Mouse (Mus musculus): ENCODE measurements around the gene U2af2. TPM values are rescaled to one million over a fixed set of nuclear protein-coding genes. Genes with fewer than 3 reads are reported as not detected.
"Not testable (repeated sequence)": the region's sequence is repeated elsewhere in the genome, so short reads cannot be mapped to it uniquely, and the experiment has no call there.

Gene U2af2
- 10 to 100 TPM; 67.1 to 68.1 TPM for total RNA-seq (2021)
- long read RNA-seq, experiment 1, transcript U2af2-201 (12 exons, 2,183 nt) = major isoform, 11 of 24 reads
- long read RNA-seq, experiment 1, partial matches to known transcripts = 4 of 24 reads
- long read RNA-seq, experiment 1, other reads (novel, unspliced or antisense) = 5 of 24 reads
- long read RNA-seq, experiment 2, transcript U2af2-201 (12 exons, 2,183 nt) = major isoform, 11 of 21 reads
- long read RNA-seq, experiment 2, partial matches to known transcripts = 3 of 21 reads
- long read RNA-seq, experiment 2, other reads (novel, unspliced or antisense) = 5 of 21 reads

GRCm38 (mm10) chr7:5061774-5062359 lies at the start of gene U2af2:
Gene U2af2 (plus strand): TSS chr7:5062143.
- peak; percentile 94 to 95 for DNase-seq

GRCm38 (mm10) chr7:5012681-5013513 lies 49.0 kb upstream of the U2af2 start:
- no peak for DNase-seq

- DNase-seq = peak; percentile 96 to 100
Observed at GRCm38 (mm10) chr7:5014251-5015117, 47.5 kb upstream of the U2af2 start, which contains the start of the genes Zfp524 and Fiz1. Gene Zfp524 (plus strand): TSS chr7:5014415. Gene Fiz1 (minus strand): TSS chr7:5014697.

GRCm38 (mm10) chr7:5015118-5016001 lies 46.6 kb upstream of the U2af2 start, which contains the start of gene Gm44973:
Gene Gm44973 (plus strand): TSS chr7:5015496.
- peak; percentile 94 to 95 for DNase-seq

- no peak for DNase-seq
Observed at GRCm38 (mm10) chr7:5016057-5016456, 45.9 kb upstream of the U2af2 start.

- DNase-seq = no peak
Observed at GRCm38 (mm10) chr7:5016920-5017319, 45.0 kb upstream of the U2af2 start.

GRCm38 (mm10) chr7:5017352-5017751 lies 44.6 kb upstream of the U2af2 start:
- DNase-seq = no peak

GRCm38 (mm10) chr7:5017931-5018330 lies 44.0 kb upstream of the U2af2 start:
- DNase-seq = no peak

DNA sequence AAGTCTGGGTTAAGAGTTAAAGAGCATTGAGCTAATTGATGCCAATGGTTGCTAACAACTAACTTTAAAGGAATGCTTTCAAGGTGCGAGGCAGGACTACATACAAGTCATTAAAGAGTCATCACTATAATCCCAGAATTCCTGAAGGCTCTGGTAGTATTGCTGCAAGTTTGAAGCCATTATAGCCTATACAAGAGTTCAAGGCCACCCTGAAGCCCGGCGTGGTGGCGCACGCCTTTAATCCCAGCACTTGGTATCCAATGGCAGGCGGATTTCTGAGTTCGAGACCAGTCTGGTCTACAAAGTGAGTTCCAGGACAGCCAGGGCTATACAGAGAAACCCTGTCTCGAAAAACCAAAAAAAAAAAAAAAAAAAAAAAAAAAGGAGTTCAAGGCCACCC lies 42.4 kb upstream of the U2af2 start:
- not testable (repeated sequence) for DNase-seq

GRCm38 (mm10) chr7:5020000-5020681 lies 41.8 kb upstream of the U2af2 start, which contains the start of the genes Zfp865 and Ccdc106:
Gene Zfp865 (plus strand): TSS chr7:5020376.
Gene Ccdc106 (plus strand): TSS chr7:5020553.
- peak; percentile 98 to 100 for DNase-seq

GRCm38 (mm10) chr7:5020685-5021084 lies 41.3 kb upstream of the U2af2 start:
- DNase-seq = no peak

DNA sequence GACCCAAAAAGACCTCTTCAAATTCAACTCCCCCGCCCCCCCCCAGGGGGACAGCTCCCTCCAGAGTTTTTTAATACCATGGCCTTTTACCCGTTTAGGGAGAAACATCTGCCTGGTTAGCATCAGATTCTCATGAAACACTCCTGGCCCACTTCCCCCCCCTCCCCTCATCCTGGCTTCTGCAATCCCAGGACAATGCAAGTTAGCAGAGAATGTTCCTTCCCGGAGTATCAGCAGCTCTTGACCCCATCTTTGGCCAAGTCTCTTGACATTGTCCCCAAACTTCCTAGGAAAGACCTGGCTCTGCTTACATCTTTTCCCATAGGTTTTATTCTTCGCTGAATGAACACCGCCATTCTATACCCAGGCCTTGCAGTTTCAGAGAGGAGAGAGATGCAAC lies 40.7 kb upstream of the U2af2 start:
- no peak for DNase-seq

- DNase-seq = no peak
Observed at GRCm38 (mm10) chr7:5029543-5029942, 32.4 kb upstream of the U2af2 start.

DNA sequence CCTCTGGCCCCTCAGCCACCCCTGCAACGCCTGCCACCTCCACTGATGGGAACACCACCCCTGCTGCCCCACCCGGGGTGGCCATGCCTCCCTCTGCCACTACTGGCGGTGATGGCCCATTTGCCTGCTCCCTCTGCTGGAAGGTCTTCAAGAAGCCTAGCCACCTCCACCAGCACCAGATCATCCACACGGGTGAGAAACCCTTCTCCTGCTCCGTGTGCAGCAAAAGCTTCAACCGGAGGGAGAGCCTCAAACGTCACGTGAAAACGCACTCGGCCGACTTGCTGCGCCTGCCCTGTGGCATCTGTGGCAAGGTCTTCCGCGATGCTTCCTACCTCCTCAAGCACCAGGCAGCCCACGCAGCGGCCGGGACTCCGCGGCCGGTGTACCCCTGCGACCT lies 32.0 kb upstream of the U2af2 start:
- no peak for DNase-seq

DNA sequence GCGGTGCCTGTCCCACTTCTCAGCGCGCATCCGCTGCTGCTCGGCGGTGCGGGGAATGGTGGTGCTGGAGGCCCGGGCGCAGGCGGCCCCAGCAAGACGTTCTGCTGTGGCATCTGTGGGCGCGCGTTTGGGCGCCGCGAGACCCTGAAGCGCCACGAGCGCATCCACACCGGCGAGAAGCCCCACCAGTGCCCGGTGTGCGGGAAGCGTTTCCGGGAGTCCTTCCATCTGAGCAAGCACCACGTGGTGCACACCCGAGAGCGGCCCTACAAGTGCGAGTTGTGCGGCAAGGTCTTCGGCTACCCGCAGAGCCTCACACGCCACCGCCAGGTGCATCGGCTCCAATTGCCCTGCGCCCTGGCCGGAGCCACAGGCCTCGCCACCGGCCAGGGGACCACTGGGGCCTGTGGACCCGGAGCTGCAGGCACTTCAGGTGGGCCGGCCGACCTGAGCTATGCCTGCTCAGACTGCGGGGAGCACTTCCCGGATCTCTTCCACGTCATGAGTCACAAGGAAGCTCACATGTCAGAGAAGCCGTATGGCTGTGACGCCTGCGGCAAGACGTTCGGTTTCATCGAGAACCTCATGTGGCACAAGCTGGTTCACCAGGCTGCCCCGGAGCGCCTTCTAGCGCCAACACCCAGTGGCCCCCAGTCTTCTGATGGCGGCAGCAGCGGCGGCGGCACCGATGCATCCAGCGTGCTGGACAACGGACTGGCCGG lies 31.2 kb upstream of the U2af2 start:
- DNase-seq = no peak

DNA sequence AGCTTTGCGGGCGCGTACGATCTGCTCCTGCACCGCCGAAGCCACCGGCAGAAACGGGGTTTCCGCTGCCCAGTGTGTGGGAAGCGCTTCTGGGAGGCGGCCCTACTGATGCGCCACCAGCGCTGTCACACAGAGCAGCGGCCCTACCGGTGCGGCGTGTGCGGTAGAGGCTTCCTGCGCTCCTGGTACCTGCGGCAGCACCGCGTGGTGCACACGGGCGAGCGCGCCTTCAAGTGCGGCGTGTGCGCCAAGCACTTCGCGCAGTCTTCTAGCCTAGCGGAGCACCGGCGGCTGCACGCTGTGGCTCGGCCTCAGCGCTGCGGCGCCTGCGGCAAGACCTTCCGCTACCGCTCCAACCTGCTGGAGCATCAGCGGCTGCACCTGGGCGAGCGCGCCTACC lies 30.4 kb upstream of the U2af2 start:
- no peak for DNase-seq

DNA sequence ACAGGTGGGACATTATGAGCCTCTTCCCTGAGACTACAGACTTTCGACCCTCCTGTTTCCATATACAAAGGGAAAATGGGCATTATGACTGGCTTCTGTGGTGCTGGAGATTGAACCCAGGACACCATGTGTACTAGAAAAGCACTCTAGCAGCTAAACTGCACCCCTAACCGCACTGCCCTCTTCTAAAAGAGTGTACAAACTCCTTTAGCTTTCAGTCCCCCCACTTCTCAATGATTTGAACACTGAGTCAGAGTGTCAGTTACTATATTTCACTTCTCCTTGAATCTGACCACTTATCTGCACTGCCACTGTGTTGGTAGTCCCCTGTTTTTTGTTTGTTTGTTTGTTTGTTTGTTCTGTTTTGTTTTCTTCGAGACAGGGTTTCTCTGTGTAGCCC lies 28.1 kb upstream of the U2af2 start, which contains the start of gene 4632433K11Rik:
TSS of gene 4632433K11Rik (plus strand) at position 301 of the 400 bp plus-strand sequence.
- no peak for DNase-seq

GRCm38 (mm10) chr7:5035628-5036027 lies 26.3 kb upstream of the U2af2 start:
- DNase-seq = no peak

DNA sequence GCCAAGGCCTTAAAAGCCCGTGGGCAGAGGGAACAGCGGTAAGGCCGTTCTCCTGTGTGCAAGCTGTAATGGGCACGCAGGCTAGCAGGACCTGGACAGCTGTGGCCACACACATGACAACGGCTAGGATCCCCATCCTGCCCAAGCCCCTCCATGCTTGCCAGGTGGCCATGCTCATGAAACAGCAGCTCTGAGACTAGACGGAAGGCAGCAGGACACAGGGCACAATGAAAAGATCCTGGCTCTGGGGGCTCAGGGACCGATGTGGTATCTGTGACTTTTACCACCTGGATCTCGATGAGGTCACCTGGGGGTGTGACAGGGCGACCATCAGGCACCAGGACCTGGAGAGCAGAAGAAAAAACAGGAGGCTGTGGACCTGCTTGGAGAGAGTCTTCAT lies 25.8 kb upstream of the U2af2 start:
- no peak for DNase-seq
